Mouse (Mus musculus): ENCODE measurements around the gene Auts2.

Gene Auts2

DNA sequence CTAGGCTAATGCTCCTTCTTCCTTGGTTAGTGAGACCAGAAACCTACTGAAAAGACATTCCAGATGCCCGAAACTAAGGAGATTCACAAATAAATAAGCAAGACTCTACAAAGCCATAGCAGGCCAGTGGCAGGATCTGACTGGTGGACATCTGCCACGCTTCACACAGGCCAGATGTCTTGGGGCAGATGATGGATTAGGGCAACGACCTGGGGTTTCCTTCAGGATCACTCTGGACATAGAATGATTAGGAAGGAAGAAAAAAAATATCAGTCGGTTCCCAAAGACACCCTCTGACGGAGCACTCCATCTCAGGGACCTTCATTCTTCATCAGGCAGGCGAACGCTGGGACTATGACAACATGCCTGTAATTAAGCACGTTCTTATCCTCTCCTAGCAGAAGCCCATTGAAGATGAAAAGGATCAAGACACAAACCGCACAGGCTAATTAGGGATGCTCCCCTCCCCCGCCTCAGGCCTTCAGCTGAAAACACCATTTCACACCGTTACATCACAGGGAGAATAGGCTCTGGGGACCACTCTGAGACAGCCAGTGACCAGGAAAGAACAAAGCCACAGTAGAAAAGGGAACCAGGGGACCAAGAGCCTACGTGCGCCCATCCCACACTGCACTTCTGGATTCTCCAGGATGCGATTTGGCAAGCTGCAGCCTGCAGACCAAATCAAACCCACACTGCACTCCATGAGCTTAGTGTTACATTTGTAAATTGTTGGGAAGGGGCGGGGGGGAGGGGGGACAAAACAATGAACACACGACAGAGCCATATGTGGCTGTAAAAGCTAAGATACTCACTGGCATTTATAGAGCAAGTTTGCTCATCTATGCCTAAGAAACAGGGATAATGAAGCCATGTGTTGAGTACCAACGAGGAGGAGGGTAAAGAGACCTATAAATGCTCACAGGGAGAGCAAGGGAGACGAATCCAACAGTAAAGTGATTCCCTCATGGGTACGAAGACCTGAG is 710.0 kb downstream of the Auts2 start:
- no peak for DNase-seq (ENCODE audit: low spot score)

DNA sequence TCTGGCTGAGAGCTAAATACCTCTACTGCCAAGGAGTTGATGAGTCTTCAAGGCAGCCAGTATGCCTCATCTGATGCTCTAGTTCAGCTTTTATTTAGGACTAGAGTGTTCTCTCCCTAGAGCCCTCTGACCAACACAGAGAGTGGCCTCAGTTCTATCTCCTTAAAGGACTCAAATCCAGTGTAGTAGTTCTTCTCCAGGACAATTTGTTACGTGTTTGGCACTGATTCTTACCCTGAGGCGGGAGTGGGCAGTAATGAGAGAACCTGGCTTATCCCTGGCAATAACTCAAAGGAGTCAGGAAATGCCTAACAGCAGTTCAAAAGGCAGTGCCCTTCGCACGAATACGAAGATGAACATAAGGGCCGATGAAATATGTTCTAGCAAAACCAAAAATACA is 713.0 kb downstream of the Auts2 start:
- DNase-seq (ENCODE audit: low spot score), result no peak

DNA sequence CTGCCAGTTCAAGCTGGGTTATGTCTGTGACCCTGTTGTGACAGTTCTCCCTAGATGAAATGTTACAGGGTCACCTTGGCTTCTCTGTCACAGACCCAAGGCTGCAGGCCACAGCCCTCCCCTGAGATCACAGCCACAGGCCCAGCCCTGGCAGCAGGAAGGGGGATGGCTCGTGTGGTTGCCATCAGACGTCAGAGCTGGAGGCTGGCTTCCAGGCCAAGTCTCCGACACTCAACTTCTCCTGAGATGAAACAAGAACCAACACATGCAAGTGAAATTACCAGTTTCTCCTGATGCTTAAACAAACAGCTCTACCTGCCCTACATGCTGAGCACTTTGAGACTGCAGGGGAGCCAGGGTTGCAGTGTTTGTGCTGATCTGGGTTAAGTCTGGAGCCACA is 713.9 kb downstream of the Auts2 start:
- no peak for DNase-seq (ENCODE audit: low spot score)

DNA sequence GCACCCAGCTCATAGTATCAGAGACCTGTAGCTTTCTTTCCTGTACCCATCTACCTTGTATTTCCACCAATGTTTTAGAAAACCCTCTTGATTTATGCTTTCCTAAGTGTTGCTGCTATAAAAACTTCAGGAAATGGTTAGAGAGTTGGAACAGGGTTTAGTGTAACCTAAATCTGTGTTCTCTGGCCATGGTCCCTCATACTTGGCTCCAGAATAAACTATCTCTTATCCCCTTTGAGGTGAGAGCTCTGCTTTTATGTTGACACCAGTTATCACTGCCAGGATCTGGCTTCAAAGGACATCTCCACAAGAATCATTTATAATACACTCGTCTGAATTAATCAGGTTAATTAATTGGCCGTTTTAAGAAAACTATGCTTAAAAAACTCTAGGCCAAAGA is 714.5 kb downstream of the Auts2 start:
- no peak for DNase-seq (ENCODE audit: low spot score)

GRCm38 (mm10) chr5:131826362-131827261 is 716.5 kb downstream of the Auts2 start:
- no peak for DNase-seq (ENCODE audit: low spot score)

- no peak for DNase-seq (ENCODE audit: low spot score)
Observed at GRCm38 (mm10) chr5:131825421-131825820, 717.7 kb downstream of the Auts2 start.

GRCm38 (mm10) chr5:131824197-131824991 is 718.8 kb downstream of the Auts2 start:
- peak; percentile 48 for DNase-seq (ENCODE audit: low spot score)

DNA sequence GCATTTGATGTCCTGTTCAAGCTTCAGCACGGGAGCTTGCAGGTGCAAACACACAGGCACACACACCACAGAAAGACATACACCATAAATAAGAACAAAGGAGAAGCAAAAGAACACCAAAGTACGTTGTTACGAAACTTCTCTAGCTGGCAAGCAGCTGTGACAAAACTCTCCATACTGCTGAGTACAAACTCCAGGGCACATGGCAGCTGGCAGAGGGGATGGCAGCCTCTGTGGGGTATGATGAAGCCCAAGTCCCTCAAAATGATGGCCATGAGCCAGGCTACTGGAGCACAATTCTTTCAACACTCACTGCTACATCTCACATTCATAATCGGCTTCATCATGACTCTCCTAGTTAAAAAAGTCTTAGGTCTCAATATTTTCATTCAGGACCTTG is 721.7 kb downstream of the Auts2 start:
- no peak for DNase-seq (ENCODE audit: low spot score)

DNA sequence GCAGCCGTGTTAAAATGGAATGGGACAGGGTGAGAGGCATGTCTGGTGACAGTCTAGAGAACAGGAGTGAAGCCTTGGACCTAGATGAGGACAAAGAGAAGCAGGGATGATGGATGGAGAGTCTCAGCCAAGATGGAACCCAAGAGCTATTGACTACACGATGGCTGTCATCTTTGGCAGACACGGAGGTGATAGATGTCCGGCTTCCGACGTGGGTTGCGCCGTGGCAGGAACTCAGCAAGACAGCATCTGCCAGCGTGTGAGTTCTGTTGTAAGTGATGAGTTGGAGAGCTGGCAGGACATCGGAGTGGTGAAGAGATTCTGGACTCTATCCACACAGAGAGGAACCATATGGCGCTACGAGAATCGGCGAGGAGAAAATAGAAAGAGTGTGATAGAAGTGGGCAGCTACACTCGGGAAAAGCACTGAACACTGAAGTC is 723.9 kb downstream of the Auts2 start:
- DNase-seq (ENCODE audit: low spot score), result peak; percentile 64

DNA sequence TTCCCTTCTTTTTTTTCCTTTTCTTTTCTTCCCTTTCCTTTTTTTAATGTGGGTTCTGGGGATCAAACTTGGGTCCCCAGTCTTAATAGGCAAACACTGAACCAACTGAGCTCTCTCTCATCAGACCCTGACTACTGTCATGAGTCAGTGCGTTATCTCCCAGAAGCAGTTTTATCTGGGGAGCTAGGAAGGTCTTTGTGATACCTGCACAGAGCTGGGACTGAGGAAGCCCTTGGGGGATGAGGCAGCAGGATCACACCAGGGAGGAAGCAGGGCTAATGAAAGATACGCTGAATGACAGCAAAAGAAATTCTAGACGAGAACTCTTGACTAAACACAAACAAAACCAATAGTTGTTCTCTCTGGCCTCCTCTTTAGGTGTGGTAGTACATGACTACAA is 727.6 kb downstream of the Auts2 start:
- DNase-seq (ENCODE audit: low spot score), result no peak

DNA sequence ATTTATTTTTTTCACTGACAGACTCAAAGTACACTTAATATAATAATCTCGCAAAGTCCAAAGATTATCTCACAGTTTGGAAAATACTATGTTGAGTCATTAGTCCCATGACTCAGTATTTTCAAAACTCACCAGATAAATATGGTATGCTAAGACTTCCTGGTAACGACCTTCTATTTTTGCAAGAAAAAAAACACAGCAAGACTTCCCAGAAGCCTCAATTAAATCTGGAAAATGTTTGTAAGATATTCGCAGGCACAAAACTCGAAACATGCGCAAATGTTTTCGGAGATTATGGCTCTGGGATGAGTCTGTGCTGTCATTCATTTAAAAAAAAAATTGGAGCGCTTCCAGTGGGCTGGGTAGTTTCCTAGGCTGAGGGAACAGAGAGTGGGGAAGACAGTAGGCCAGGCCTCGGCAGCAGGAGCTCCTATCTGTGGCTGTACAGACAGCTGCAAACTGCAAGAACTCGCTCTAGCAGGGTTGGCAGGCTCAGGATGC is 728.6 kb downstream of the Auts2 start:
- DNase-seq (ENCODE audit: low spot score), result peak; percentile 39

DNA sequence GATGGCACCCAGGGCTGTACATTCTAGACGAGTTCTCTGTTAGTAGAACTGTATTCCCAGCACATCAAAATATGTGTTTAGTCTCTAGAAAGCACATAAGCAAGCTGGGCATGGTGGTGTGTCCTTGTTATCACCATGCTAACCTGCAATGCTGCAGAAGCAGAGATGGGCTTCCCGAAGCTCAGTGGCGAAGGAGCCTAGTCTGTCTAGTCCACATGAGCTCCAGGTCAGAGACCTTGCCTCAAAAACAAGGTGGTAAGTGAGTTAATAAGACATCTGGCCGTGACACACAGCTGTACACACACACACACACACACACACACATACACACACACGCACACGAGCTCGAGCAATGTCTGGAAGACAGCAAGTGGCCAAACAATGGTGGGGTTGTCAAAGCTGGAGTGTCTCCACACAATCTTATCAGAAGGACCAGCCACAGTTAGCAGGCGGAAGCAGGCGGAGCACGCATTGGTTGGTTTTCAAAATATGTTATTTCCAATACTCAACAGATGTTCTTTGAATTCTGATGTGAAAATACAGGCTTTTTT is 729.1 kb downstream of the Auts2 start:
- no peak for DNase-seq (ENCODE audit: low spot score)

DNA sequence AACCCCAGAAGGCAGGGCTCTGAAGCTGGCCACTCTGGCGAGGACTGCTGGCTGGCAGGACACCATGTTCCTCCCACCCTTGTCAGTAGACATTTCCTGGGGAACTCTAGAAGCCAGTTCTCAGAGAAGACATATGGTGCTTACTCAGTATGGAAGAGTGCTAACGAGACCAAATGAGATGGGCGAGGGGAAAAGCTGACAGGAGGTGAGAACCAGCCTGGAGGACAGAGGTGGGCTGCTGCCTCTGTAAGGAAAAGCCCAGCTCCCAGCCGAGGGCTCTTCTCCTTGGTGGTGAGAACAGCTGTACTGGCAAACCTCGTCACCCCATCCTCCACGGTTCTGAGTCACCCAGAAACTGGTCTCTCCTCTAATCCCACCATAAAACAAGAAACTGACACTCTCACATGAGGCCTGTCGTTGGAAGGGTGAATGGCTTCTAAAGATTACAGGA is 729.8 kb downstream of the Auts2 start:
- peak; percentile 52 for DNase-seq (ENCODE audit: low spot score)

GRCm38 (mm10) chr5:131812483-131813063 is 730.6 kb downstream of the Auts2 start:
- DNase-seq (ENCODE audit: low spot score), result no peak

- no peak for DNase-seq (ENCODE audit: low spot score)
Observed at GRCm38 (mm10) chr5:131806350-131806749, 736.8 kb downstream of the Auts2 start.

DNA sequence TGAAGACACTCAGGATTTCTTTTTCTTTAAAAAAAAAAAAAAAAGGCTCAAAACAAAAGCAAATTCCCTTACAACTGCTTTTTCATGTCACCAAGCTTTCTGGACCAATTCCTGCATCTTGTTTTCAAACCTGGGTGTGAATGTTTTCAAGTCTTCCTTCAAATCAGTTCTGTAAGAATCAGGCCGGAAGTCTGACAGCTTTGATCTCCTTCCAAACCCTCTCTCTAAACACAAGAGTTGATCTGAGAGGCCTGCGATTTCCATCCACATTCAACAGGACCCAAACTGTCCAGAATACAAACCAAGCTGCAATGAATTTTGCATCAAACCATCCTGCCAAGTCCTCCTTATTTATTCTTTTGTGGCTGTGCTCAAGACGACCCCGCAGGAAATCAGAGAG is 737.9 kb downstream of the Auts2 start:
- DNase-seq (ENCODE audit: low spot score), result no peak

GRCm38 (mm10) chr5:131803609-131804008 is 739.5 kb downstream of the Auts2 start:
- DNase-seq (ENCODE audit: low spot score), result no peak

- DNase-seq (ENCODE audit: low spot score), result no peak
Observed at GRCm38 (mm10) chr5:131802340-131803036, 740.7 kb downstream of the Auts2 start.

DNA sequence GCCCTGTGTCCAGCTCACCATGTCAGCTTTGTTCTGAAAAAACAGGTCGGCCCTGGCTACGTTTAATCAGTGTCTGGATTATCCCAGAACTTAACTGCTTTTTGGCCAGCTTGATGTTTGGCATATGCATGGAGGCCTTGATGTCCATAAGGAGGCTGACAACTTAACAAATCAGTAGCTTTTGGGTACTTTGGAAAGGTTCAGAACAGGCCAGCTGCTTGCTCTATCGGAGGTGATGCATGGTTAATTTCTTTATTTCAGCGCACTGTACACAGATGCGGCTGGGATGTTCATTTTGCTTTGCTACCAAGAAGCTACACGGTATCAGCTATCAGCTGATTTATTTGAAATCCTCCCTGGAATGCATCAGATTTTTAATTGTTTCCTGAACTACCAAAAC is 741.2 kb downstream of the Auts2 start:
- no peak for DNase-seq (ENCODE audit: low spot score)

GRCm38 (mm10) chr5:131798373-131798772 is 744.8 kb downstream of the Auts2 start:
- DNase-seq (ENCODE audit: low spot score), result no peak
